Mouse (Mus musculus) hematopoietic stem cell, adult 5-6 weeks (primary cell): Measurements from ENCODE around the gene Itpripl1. TPM values are rescaled to one million over a fixed set of nuclear protein-coding genes. Genes with fewer than 3 reads are reported as not detected.
A peak's percentile ranks its signal among the peaks of the same experiment; 100 is the strongest.
"Not testable (repeated sequence)": the region's sequence is repeated elsewhere in the genome, so short reads cannot be mapped to it uniquely, and the experiment has no call there.

Source experiments
- ATAC-seq, 2 experiments: fragments of 125-278 bp in 1 of 2; replicated peaks in 1 of 2; 2 replicates each; pipeline ENCODE4 v1.8.0; 2016 to 2017; ENCODE audit warnings: inconsistent platforms in 2 of 2, mild to moderate bottlenecking in 2 of 2, moderate number of reproducible peaks in 2 of 2, low read depth in 1 of 2, moderate TSS enrichment in 1 of 2; ENCODE audit not compliant: low FRiP score in 2 of 2, poor library complexity in 2 of 2, severe bottlenecking in 2 of 2, insufficient read depth in 1 of 2, low TSS enrichment in 1 of 2
- total RNA-seq: library from RNA; stranded (forward); fragments of 172-1452, 232-1000 nt; gene quantifications from 2 replicates; pipeline ENCODE4 v1.2.3, GENCODE M21; 2017

Itpripl1 gene
- total RNA-seq: 20.8 and 22.5 TPM in 2 replicates

- peak; percentile 84 to 88 for ATAC-seq
Observed at GRCm38 (mm10) chr2:127143158-127144063, at the start of gene Itpripl1. Gene Itpripl1, minus strand, starts transcription at chr2:127143442.

- peak; percentile 83 to 91 for ATAC-seq
Observed at GRCm38 (mm10) chr2:127189574-127189973, 46.3 kb upstream of the Itpripl1 start.

- peak; percentile 99 to 100 for ATAC-seq
Observed at GRCm38 (mm10) chr2:127182598-127183381, 39.5 kb upstream of the Itpripl1 start.

GRCm38 (mm10) chr2:127166261-127166660 lies 23.0 kb upstream of the Itpripl1 start:
- ATAC-seq: peak; percentile 46 to 66; a peak in 2 of 4 replicates

GRCm38 (mm10) chr2:127165675-127166074 lies 22.4 kb upstream of the Itpripl1 start:
- no peak for ATAC-seq

- ATAC-seq: no peak
Observed at GRCm38 (mm10) chr2:127145699-127146098, 2.5 kb upstream of the Itpripl1 start.

GRCm38 (mm10) chr2:127142577-127143157 lies 575 bp downstream of the Itpripl1 start:
- peak; percentile 9 to 12; a peak in 1 of 4 replicates for ATAC-seq

GRCm38 (mm10) chr2:127142031-127142430 lies 1.2 kb downstream of the Itpripl1 start:
- no peak for ATAC-seq

- no peak for ATAC-seq
Observed at GRCm38 (mm10) chr2:127140011-127140410, 3.2 kb downstream of the Itpripl1 start.

GRCm38 (mm10) chr2:127139605-127140004 lies 3.6 kb downstream of the Itpripl1 start:
- no peak for ATAC-seq

- peak; percentile 29 to 34; a peak in 3 of 4 replicates for ATAC-seq
Observed at GRCm38 (mm10) chr2:127139094-127139493, 4.1 kb downstream of the Itpripl1 start.

- no peak for ATAC-seq
Observed at GRCm38 (mm10) chr2:127138449-127138848, 4.8 kb downstream of the Itpripl1 start.

GRCm38 (mm10) chr2:127137838-127138420 lies 5.3 kb downstream of the Itpripl1 start:
- ATAC-seq: no peak

GRCm38 (mm10) chr2:127136979-127137378 lies 6.3 kb downstream of the Itpripl1 start:
- ATAC-seq: peak in 1 of 2 experiments; percentile 44; a peak in 3 of 4 replicates

- not testable (repeated sequence) for ATAC-seq
Observed at GRCm38 (mm10) chr2:127135255-127135654, 8.0 kb downstream of the Itpripl1 start.

GRCm38 (mm10) chr2:127133621-127134461 lies 9.4 kb downstream of the Itpripl1 start, which contains the start of gene Ncaph:
Gene Ncaph, minus strand, starts transcription at chr2:127133954.
- ATAC-seq: peak; percentile 53 to 81
